Mouse (Mus musculus) large intestine, adult 2 months (tissue): Measurements from ENCODE around the gene Pdcd10. TPM values are rescaled to one million over a fixed set of nuclear protein-coding genes. Genes with fewer than 3 reads are reported as not detected.

ENCODE experiments used
- DNase-seq: peaks from one replicate; pipeline ENCODE4 v3.0.0-alpha.2; 2012; ENCODE audit warnings: low read depth, low spot score
- WGBS: fragments of 180-500 bp; shearing (Covaris S2); methylation state at CpG from one replicate; pipeline ENCODE4 v1.1.7; 2018; 5-methylcytosine and 5-hydroxymethylcytosine counted together
- polyA plus RNA-seq: library from polyadenylated mRNA; depleted of rRNA; stranded (reverse); fragments of >200 nt; gene quantifications from 2 replicates; pipeline ENCODE4 v1.2.3, GENCODE M21; 2012; rRNA removed

The Pdcd10 gene
- 6.4 and 8.1 TPM in 2 replicates for polyA plus RNA-seq

GRCm38 (mm10) chr3:75556695-75557291 is at the start of gene Pdcd10:
Gene Pdcd10, minus strand, starts transcription at chr3:75556856.
- peak; percentile 99 for DNase-seq
- under 1% methylated on average over 35 of the region's 35 CpGs for WGBS

GRCm38 (mm10) chr3:75584898-75585297 is 28.2 kb upstream of the Pdcd10 start:
- DNase-seq, result no peak

DNA sequence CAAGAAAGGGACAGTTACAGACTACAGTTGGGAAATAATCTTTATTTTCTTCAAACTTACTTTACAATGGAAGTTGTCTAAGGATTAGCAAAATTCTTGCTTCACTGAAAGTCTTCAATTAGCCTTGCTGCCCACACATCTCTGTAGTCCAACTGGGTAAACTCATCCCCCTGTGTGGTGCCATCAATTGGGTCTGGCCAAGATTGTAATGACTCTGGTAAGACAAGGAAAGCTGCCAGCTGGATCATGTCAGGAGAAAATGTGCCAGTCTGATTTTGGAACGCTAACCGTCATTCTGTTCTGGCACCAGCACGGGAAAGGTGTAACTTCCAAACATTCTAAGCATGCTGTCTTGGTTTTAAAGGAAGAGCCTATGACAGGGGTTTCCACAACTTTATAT is 26.6 kb upstream of the Pdcd10 start:
- DNase-seq, result no peak
- 75% methylated on average over 3 of the region's 3 CpGs for WGBS

More at GRCm38 (mm10) chr3:75584898-75585297, 28.2 kb upstream of the Pdcd10 start:
- WGBS, result 88% methylated on average over 4 of the region's 4 CpGs

GRCm38 (mm10) chr3:75579352-75579751 is 22.7 kb upstream of the Pdcd10 start:
- DNase-seq, result no peak
- 52% methylated on average over 4 of the region's 4 CpGs for WGBS

- 80% methylated on average over 1 of the region's 1 CpGs for WGBS
- DNase-seq, result no peak
Observed at GRCm38 (mm10) chr3:75575582-75575981, 18.9 kb upstream of the Pdcd10 start.

- 56% methylated on average over 2 of the region's 2 CpGs for WGBS
- no peak for DNase-seq
Observed at GRCm38 (mm10) chr3:75574074-75574473, 17.4 kb upstream of the Pdcd10 start.

- WGBS, result under 1% methylated on average over 19 of the region's 19 CpGs
- DNase-seq, result peak; percentile 64
Observed at GRCm38 (mm10) chr3:75557292-75557691, 636 bp upstream of the Pdcd10 start, which contains the start of gene Serpini1. Gene Serpini1, plus strand, starts transcription at chr3:75557547.

DNA sequence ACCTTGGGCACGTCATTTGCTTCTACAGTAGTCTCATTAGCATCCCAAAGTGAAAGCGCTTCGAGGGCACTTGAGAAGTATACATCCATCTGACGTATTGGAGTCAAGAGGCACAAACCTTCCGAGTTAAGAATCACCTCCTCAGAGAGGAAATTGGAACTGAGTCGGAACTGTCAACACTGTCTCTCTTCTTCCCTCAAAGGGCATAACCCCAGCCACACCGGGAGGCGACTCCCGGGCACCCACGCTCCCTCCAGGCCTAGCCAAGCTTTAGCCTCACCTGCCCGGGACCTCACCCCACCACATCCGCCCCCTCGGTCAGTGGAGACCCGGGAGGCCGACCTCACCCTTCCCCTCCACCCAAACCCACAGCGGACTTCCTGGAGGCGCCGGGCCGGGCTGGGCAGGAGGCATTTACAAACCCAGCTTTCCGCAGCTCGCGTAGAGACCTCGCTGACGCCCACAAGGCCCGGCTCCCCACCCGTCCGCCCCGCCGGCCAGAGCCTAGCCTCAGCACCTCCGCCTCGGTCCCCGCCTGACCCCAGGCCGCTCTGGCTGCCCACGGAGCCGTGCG is 448 bp downstream of the Pdcd10 start:
- DNase-seq, result peak; percentile 29
- WGBS, result 1% methylated on average over 36 of the region's 36 CpGs

- no peak for DNase-seq
Observed at GRCm38 (mm10) chr3:75551248-75551647, 5.4 kb downstream of the Pdcd10 start.

GRCm38 (mm10) chr3:75544287-75544686 is 12.4 kb downstream of the Pdcd10 start:
- WGBS, result 87% methylated on average over 1 of the region's 1 CpGs
- DNase-seq, result no peak

- DNase-seq, result no peak
- 90% methylated on average over 3 of the region's 3 CpGs for WGBS
Observed at GRCm38 (mm10) chr3:75542852-75543251, 13.8 kb downstream of the Pdcd10 start.

- 85% methylated on average over 4 of the region's 4 CpGs for WGBS
- no peak for DNase-seq
Observed at GRCm38 (mm10) chr3:75541259-75541658, 15.4 kb downstream of the Pdcd10 start.

DNA sequence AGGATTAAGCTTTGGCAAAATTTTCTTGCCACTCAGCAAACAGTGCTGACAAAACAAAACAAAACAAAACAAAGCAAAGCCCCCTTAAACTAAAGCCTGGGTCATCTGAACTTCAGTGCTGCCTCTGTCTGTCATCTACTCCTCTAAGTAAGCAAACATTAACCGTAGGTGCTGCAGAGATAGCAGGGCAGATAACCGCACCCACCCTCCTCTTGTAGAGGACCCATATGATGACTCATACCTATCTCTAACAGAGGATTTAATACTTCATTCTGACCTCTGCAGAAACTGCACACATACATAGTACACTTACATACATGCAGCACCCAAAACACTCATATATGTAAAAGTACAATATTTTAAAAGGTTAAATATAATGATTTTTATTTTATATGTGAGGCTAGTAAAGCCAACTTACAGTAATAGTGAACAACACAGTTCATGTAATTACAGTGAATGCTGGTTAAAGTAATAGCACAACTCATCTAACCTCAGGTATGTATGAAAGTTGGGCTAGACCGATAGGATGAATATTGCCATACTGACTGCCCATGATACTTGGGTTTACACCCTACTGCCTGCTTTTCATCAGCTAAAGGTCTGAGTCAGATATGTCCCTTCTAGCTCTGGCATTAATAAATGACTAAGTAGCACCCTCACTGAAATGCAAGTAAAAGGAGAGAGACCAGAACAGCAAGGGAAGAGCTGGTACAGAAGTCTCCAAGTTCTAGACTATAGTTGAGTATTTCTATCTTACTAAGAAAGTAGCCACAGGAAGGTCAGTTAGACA is 22.4 kb downstream of the Pdcd10 start:
- WGBS, result 55% methylated on average over 3 of the region's 3 CpGs
- DNase-seq, result no peak

- DNase-seq, result no peak
- WGBS, result 87% methylated on average over 3 of the region's 3 CpGs
Observed at GRCm38 (mm10) chr3:75531074-75531473, 25.6 kb downstream of the Pdcd10 start.

GRCm38 (mm10) chr3:75522527-75522926 is 34.1 kb downstream of the Pdcd10 start:
- DNase-seq, result no peak
- 35% methylated on average over 1 of the region's 1 CpGs for WGBS

GRCm38 (mm10) chr3:75521314-75521713 is 35.3 kb downstream of the Pdcd10 start:
- 89% methylated on average over 2 of the region's 2 CpGs for WGBS
- no peak for DNase-seq

DNA sequence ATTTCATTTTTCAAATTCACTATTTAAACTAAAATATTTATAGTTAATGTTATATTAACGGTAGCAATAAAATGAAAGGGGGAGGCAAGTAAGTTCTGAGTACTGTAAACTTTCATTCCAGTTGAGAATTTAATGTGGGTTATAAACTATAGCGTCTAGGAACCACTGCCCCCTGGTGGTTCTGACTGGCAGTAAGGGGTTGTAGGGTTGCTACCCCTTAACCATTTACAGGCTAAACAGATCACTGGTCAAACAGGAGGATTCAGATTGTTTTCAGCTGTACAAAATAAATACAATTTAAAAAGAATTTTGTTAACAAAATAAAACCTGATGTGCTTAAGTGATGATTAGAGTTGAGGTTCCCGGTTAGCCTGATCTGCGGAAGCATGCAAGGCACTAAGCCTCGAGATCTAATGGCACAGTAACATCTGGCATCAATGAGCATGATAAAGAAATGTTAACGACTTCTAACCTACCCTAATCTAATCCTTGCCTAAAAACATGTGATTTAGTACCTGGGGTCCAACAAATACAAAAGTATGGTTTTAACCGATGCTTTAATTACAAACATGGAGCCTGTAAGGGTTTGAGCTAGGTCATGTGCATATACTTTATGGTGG is 38.9 kb downstream of the Pdcd10 start:
- DNase-seq, result peak; percentile 22
- WGBS, result 70% methylated on average over 7 of the region's 7 CpGs

DNA sequence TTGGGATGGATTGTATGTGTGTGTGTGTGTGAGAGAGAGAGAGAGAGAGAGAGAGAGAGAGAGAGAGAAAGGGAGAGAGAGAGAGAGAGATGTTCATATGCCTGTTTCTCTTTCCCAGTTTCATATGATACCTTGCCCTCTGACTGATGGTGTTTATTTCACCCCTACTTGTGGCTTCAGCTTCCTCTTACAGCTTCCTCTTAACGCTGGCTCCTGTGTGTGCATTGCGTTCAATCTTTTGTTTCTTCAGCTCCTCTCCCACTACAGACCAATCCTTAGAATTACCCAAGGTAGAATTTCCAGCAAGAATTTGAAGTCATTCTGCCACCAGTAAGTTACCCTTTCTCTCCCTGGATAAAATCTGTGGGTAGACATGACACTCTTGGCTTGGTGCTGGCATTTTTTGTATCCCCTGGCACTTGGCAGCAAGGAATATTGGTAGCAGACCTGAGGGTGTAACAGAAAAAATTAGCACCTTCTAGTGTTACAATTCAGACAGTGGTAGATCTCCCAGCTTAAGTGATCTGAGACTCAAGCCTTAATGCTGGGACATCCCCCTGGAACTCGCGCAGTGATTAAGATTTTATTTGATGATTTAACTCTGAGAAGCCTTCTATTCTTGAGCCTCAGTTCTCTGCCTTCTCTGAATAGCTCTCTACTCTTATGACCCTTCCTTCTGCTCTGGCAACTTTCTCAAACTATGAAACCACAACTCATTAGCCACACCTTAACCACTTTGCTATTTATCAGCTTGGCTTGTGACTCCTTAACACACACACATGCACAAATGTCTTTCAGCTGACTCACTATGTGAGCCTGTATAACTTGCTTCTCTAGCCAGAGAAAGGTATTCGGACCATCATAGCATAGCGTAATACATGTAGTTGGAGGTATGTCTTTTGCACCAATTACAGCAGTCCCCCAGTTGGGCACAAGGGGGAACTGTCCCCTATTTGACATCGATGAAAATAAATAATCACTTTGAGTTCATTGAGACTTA is 57.4 kb downstream of the Pdcd10 start:
- 60% methylated on average over 7 of the region's 7 CpGs for WGBS
- no peak for DNase-seq

GRCm38 (mm10) chr3:75492913-75493312 is 63.7 kb downstream of the Pdcd10 start:
- DNase-seq, result peak; percentile 70
- 26% methylated on average over 3 of the region's 3 CpGs for WGBS
